Mouse (Mus musculus) lung, embryonic 16.5 days (tissue): ENCODE measurements at regions not wholly inside any gene's neighbourhood (a gene's known extent, or its start where the extent isn't known, plus 50 kb on each side); places are given as distances from the start of the nearest gene placed in this dataset.

Source experiments
- ATAC-seq: fragments of 200-750 bp; cut with Nextera tagmentation; 2 replicates; pipeline ENCODE4 v1.8.0; 2017; ENCODE audit warnings: low read depth, mild to moderate bottlenecking, moderate library complexity
- H3K27ac ChIP-seq: fragments of 300-500 bp; sonication (generic); 2 replicates; pipeline ENCODE4 v1.5.1; 2014; ENCODE audit warnings: mild to moderate bottlenecking, control low read depth, low read length
- H3K27me3 ChIP-seq: fragments of 300-500 bp; sonication (generic); 2 replicates; pipeline ENCODE4 v1.6.1; 2014; ENCODE audit warnings: low read depth, low read length, mixed read lengths; ENCODE audit not compliant: control insufficient read depth, insufficient read depth
- H3K36me3 ChIP-seq: fragments of 300-500 bp; sonication (generic); 2 replicates; pipeline ENCODE4 v1.6.1; 2014; ENCODE audit warnings: low read length; ENCODE audit not compliant: control insufficient read depth, insufficient read depth
- H3K4me1 ChIP-seq: fragments of 300-500 bp; sonication (generic); replicated peaks from 2 replicates; pipeline ENCODE4 v1.6.1; 2014; ENCODE audit warnings: low read length, mixed read lengths; ENCODE audit not compliant: control insufficient read depth, insufficient read depth
- H3K4me2 ChIP-seq: fragments of 300-500 bp; sonication (generic); 2 replicates; pipeline ENCODE4 v1.6.1; 2014; ENCODE audit warnings: low read depth, low read length, control low read depth
- H3K4me3 ChIP-seq: fragments of 300-500 bp; sonication (generic); 2 replicates; pipeline ENCODE4 v1.5.1; 2014; ENCODE audit warnings: mild to moderate bottlenecking, low read length, control low read depth
- H3K9ac ChIP-seq: fragments of 300-500 bp; sonication (generic); 2 replicates; pipeline ENCODE4 v1.6.1; 2014; ENCODE audit warnings: low read length, control low read depth
- H3K9me3 ChIP-seq: fragments of 300-500 bp; sonication (generic); 2 replicates; pipeline ENCODE4 v1.6.1; 2016; ENCODE audit warnings: low read length; ENCODE audit not compliant: control insufficient read depth
- WGBS: fragments of 180-500 bp; shearing (Covaris S2); extraction: QIAGEN DNeasy Blood & Tissue Kit; methylation state at CpG from one replicate; pipeline ENCODE4 v1.1.7; 2014; 5-methylcytosine and 5-hydroxymethylcytosine counted together

DNA sequence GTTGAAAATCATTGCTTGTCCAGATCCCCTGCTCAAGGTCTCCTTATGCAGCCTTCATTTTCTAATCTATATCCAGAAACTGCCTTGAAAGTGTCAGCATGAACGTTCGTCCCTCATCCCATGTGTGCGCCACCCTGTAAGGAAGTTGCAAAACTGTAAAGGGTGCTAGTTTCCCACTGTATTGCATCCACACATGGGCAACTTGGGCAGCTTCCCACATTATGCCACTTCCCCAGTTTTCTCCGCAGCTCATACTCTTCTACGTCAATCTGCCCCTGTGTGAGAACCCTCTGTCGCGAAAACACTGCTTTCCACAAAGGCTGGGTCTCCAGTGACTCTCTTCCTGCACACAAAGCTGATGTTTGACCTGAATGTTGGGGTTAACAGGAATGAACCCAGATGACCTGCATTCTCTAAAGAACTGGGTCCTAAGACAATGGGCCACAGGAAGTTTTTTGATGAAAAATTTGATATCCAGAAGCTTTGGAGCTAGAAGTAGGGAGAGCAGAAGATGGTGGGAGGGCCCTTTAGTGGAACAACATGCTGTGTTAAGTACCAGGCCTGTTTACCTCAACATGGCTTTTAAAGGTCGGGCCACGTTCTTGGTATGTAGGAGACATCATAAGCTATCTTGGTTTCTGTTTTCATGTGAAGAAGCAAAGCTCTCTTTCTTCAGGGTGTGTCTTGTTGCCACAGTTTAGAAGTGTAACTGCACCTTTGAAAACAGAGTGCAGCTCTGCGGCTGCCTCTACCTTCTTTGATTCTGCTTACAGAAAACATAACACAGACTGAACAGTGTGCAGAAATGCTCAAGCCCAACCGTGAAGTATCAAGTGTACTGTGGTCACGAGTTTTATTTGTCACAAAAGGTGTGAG lies 289.9 kb downstream of the Ets1 start:
- 64% methylated on average over 12 of the region's 12 CpGs for WGBS
- ATAC-seq: no peak
- Histone ChIP-seq H3K4me1 (no peaks in the 10 kb centered on the region), H3K27me3 (no peaks in the 10 kb centered on the region), H3K27ac (no peak overlapping the region), H3K9ac (no peak overlapping the region), H3K9me3 (no peaks in the 10 kb centered on the region), H3K36me3 (no peaks in the 10 kb centered on the region), H3K4me2 (no peak overlapping the region), H3K4me3 (no peak overlapping the region)

GRCm38 (mm10) chr9:32927656-32928055 lies 291.6 kb downstream of the Ets1 start:
- no peaks in the 10 kb centered on the region for H3K9me3 ChIP-seq
- H3K36me3 ChIP-seq: no peaks in the 10 kb centered on the region
- no peak overlapping the region for H3K27ac ChIP-seq
- no peak overlapping the region for H3K9ac ChIP-seq
- H3K4me1 ChIP-seq: no peaks in the 10 kb centered on the region
- WGBS: 83% methylated on average over 1 of the region's 1 CpGs
- H3K27me3 ChIP-seq: no peaks in the 10 kb centered on the region
- no peak overlapping the region for H3K4me2 ChIP-seq
- no peak for ATAC-seq
- H3K4me3 ChIP-seq: no peak overlapping the region

- H3K27me3 ChIP-seq: no peaks in the 10 kb centered on the region
- no peaks in the 10 kb centered on the region for H3K9me3 ChIP-seq
- H3K4me1 ChIP-seq: no peaks in the 10 kb centered on the region
- H3K4me2 ChIP-seq: no peak overlapping the region
- no peak overlapping the region for H3K4me3 ChIP-seq
- no peaks in the 10 kb centered on the region for H3K36me3 ChIP-seq
- no peak for ATAC-seq
- WGBS: 89% methylated on average over 8 of the region's 8 CpGs
- H3K27ac ChIP-seq: no peak overlapping the region
- no peak overlapping the region for H3K9ac ChIP-seq
These were observed 292.4 kb downstream of the Ets1 start for GRCm38 (mm10) chr9:32928289-32929000.

- H3K4me2 ChIP-seq: no peak overlapping the region
- no peak overlapping the region for H3K9ac ChIP-seq
- no peak for ATAC-seq
- H3K4me1 ChIP-seq: no peaks in the 10 kb centered on the region
- 82% methylated on average over 1 of the region's 1 CpGs for WGBS
- H3K36me3 ChIP-seq: no peaks in the 10 kb centered on the region
- no peaks in the 10 kb centered on the region for H3K9me3 ChIP-seq
- H3K27ac ChIP-seq: no peak overlapping the region
- no peaks in the 10 kb centered on the region for H3K27me3 ChIP-seq
- no peak overlapping the region for H3K4me3 ChIP-seq
These were observed 293.3 kb downstream of the Ets1 start for GRCm38 (mm10) chr9:32929331-32929730.

GRCm38 (mm10) chr9:32929826-32930225 lies 293.8 kb downstream of the Ets1 start:
- Histone ChIP-seq H3K36me3 (no peaks in the 10 kb centered on the region), H3K27me3 (no peaks in the 10 kb centered on the region), H3K4me2 (no peak overlapping the region), H3K9me3 (no peaks in the 10 kb centered on the region), H3K4me3 (no peak overlapping the region), H3K9ac (no peak overlapping the region), H3K27ac (no peak overlapping the region), H3K4me1 (no peaks in the 10 kb centered on the region)
- WGBS: 90% methylated on average over 3 of the region's 3 CpGs
- ATAC-seq: no peak

DNA sequence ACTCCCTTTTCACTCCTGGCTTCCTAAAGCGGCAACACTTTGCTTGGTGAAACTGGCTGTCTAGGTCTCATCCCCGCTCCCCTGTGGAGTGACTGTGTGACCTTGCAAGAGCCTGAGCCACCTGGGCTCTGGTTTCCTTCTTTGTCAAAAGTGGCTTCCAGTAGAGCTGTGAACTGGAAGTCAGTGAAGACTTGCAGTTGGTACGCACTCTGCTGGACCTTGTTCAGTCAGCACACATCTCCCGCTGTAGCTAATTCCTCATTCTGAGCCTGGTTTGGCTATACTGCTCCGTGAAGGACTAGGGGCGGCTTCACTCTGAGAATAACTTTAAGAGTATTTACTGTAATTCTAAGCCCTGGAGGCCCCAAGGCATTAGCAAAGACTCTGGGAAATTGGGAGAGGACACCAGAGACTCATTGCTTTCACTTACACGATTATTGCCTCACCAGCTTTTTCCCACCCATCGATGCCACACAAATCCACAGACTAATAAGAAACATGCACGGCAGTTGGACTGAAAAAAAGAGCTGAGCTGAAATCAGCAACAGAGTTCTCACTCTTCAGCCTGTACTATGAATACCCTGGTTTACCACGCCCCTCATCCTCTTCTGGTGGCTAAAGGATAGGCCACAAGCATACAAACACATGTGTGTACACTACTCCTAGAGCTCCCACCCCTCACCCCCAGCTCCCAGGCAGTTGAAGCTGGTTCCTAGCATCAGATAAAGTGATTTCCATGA lies 295.4 kb downstream of the Ets1 start:
- Histone ChIP-seq H3K4me1 (no peaks in the 10 kb centered on the region), H3K4me2 (no peak overlapping the region), H3K9ac (no peak overlapping the region), H3K4me3 (no peak overlapping the region), H3K27ac (no peak overlapping the region), H3K9me3 (no peaks in the 10 kb centered on the region), H3K36me3 (no peaks in the 10 kb centered on the region), H3K27me3 (no peaks in the 10 kb centered on the region)
- ATAC-seq: no peak
- 75% methylated on average over 10 of the region's 10 CpGs for WGBS

- peak overlapping the region; percentile 23; the same call in 1 of the 2 replicates for H3K27ac ChIP-seq
- H3K27me3 ChIP-seq: no peaks in the 10 kb centered on the region
- 46% methylated on average over 7 of the region's 7 CpGs for WGBS
- peak; percentile 60 for ATAC-seq
- no peaks in the 10 kb centered on the region for H3K36me3 ChIP-seq
- H3K4me3 ChIP-seq: no peak overlapping the region
- no peak overlapping the region for H3K9ac ChIP-seq
- H3K4me2 ChIP-seq: no peak overlapping the region
- no peaks in the 10 kb centered on the region for H3K4me1 ChIP-seq
- no peaks in the 10 kb centered on the region for H3K9me3 ChIP-seq
These were observed 297.4 kb downstream of the Ets1 start for GRCm38 (mm10) chr9:32933237-32934071.

GRCm38 (mm10) chr9:32934436-32934835 lies 298.4 kb downstream of the Ets1 start:
- H3K27ac ChIP-seq: no peak overlapping the region
- no peaks in the 10 kb centered on the region for H3K36me3 ChIP-seq
- no peaks in the 10 kb centered on the region for H3K27me3 ChIP-seq
- H3K4me1 ChIP-seq: no peaks in the 10 kb centered on the region
- no peak overlapping the region for H3K4me2 ChIP-seq
- 50% methylated on average over 1 of the region's 1 CpGs for WGBS
- H3K9me3 ChIP-seq: no peaks in the 10 kb centered on the region
- no peak overlapping the region for H3K4me3 ChIP-seq
- no peak for ATAC-seq
- H3K9ac ChIP-seq: no peak overlapping the region
